Mouse (Mus musculus) embryonic fibroblast, embryonic 13.5 days (primary cell): ENCODE results near the gene Nceh1.

ENCODE experiments used
- CTCF ChIP-seq: IDR thresholded peaks from 2 replicates; pipeline ENCODE4 v1.5.1; 2011; ENCODE audit warnings: mild to moderate bottlenecking, control low read depth, low read length, moderate library complexity, borderline replicate concordance; ENCODE audit not compliant: insufficient read depth
- POLR2A ChIP-seq: IDR thresholded peaks from 2 replicates; pipeline ENCODE4 v1.6.1; 2011; ENCODE audit warnings: low read depth, mild to moderate bottlenecking, control low read depth, low read length, moderate library complexity

- TF ChIP-seq CTCF = no peak
- no peak for TF ChIP-seq POLR2A
These were observed 39.3 kb downstream of the Nceh1 start for GRCm38 (mm10) chr3:27222052-27222451.
